Mouse (Mus musculus) ovary, adult 10 weeks (tissue): ENCODE measurements around the gene Rere. TPM values are rescaled to one million over a fixed set of nuclear protein-coding genes. Genes with fewer than 3 reads are reported as not detected.

Source experiments
- polyA plus RNA-seq: library from polyadenylated mRNA; stranded (reverse); fragments of 350-450 nt; fragmentation: Illumina TruSeq; extraction: RNeasy Lipid Tissue Mini Kit (QIAGEN cat#74804); gene quantifications from one replicate; pipeline ENCODE4 v1.2.3, GENCODE M21; 2014

The Rere gene
- 68.8 TPM for polyA plus RNA-seq

DNA sequence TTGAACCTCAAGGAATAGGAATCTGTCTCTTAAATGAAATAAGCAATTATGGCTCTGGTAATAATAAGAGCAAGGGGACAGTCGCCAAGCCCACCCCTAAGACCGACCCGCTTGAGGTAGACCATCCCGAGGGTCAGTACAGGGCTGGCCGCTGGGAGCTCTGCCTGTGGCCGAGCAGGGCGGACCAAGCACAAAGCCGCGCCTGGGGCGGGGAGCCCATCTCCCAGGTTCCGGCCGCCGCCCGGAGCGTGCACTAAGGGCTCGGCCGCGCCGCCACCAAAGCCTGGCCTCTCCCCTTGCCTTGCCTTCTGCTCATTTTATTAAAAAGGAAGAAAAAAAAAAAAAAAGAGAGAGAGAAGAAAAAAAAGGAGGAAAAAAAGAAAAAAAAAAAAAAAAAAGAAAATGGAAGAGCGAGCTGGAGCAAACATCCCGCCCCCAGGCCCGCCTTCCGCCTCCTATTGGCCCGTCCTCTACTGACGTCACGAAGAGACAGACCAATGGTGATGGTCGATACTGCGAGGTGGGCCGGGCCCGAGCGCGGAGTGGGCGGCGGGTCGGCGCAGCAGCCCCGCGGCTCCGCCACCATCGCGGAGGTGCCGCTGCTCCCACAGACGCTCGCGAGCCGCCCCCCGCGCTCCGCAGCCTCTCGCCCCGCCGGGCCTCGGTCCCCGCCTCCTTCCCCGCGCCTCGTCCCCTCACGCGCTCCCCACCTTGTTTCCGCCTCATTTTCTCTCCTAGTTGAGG, at the start of gene Rere:
TSS of gene Rere (plus strand) at position 629 of the 744 bp plus-strand sequence.

GRCm38 (mm10) chr4:150236521-150237481, 44.6 kb upstream of the Rere start, which contains the start of gene Eno1:
Eno1 (plus strand) TSS chr4:150236721.

GRCm38 (mm10) chr4:150651390-150652277, 370.2 kb downstream of the Rere start, which contains the start of gene Slc45a1:
Slc45a1 (minus strand) TSS chr4:150652174.

Other genes with a start within 250 kb of the Rere start
- gene Gpr157, start 194.3 kb upstream of the Rere start, polyA plus RNA-seq = 1.0 TPM
- gene Slc2a5, start 162.4 kb upstream of the Rere start, polyA plus RNA-seq = not detected
- gene Slc2a7, start 132.7 kb upstream of the Rere start, polyA plus RNA-seq = not detected
- gene Car6, start 80.3 kb upstream of the Rere start, polyA plus RNA-seq = not detected
- 153 TPM for gene Eno1, start 44.9 kb upstream of the Rere start, polyA plus RNA-seq